Mouse (Mus musculus) liver, embryonic 14.5 days (tissue): ENCODE measurements at regions not wholly inside any gene's neighbourhood (a gene's known extent, or its start where the extent isn't known, plus 50 kb on each side); places are given as distances from the start of the nearest gene placed in this dataset.
A peak's percentile ranks its signal among the peaks of the same experiment; 100 is the strongest.

Experiments used
- ATAC-seq: fragments of 200-750 bp; cut with Nextera tagmentation; 2 replicates; pipeline ENCODE4 v1.8.0; 2017; ENCODE audit warnings: moderate number of reproducible peaks, mild to moderate bottlenecking, moderate library complexity; ENCODE audit not compliant: insufficient read depth
- DNase-seq, 3 experiments: peaks; one replicate each; pipeline ENCODE4 v3.0.0-alpha.2; 2012 to 2013; ENCODE audit warnings: low read depth in 3 of 3, low spot score in 3 of 3
- H3K27ac ChIP-seq: fragments of 300-500 bp; sonication (generic); 2 replicates; pipeline ENCODE4 v1.5.1; 2014; ENCODE audit warnings: moderate library complexity, mild to moderate bottlenecking, control low read depth, inconsistent platforms
- H3K27me3 ChIP-seq: fragments of 300-500 bp; sonication (generic); 2 replicates; pipeline ENCODE4 v1.6.1; 2014; ENCODE audit warnings: mild to moderate bottlenecking, low read length, moderate library complexity; ENCODE audit not compliant: control insufficient read depth, insufficient read depth
- H3K36me3 ChIP-seq: fragments of 300-500 bp; sonication (generic); replicated peaks from 2 replicates; pipeline ENCODE4 v1.6.1; 2014; ENCODE audit warnings: low read depth; ENCODE audit not compliant: control insufficient read depth, insufficient read depth
- H3K4me1 ChIP-seq, 2 experiments: fragments of 200-500 bp in 1 of 2; fragments of 300-500 bp in 1 of 2; sonication (generic) in 1 of 2; replicated peaks; 2 replicates each; pipeline ENCODE4 v1.6.1; 2012 to 2014; ENCODE audit warnings: antibody characterized with exemption in 1 of 2, inconsistent platforms in 1 of 2, low read length in 1 of 2; ENCODE audit not compliant: control insufficient read depth in 2 of 2, insufficient read depth in 2 of 2
- H3K4me2 ChIP-seq: fragments of 300-500 bp; sonication (generic); 2 replicates; pipeline ENCODE4 v1.6.1; 2014; ENCODE audit warnings: low read depth, mild to moderate bottlenecking, control low read depth, moderate library complexity
- H3K4me3 ChIP-seq, 2 experiments: fragments of 200-500 bp in 1 of 2; fragments of 300-500 bp in 1 of 2; sonication (generic) in 1 of 2; 2 replicates each; pipeline ENCODE4 v1.5.1; 2012 to 2014; ENCODE audit warnings: low read depth in 2 of 2, low read length in 2 of 2, mild to moderate bottlenecking in 2 of 2, control low read depth in 1 of 2, inconsistent platforms in 1 of 2, moderate library complexity in 1 of 2; ENCODE audit not compliant: insufficient read depth in 1 of 2
- H3K9ac ChIP-seq: fragments of 300-500 bp; sonication (generic); replicated peaks from 2 replicates; pipeline ENCODE4 v1.6.1; 2014; ENCODE audit warnings: mild to moderate bottlenecking, control low read depth, moderate library complexity
- H3K9me3 ChIP-seq: fragments of 300-500 bp; sonication (generic); 2 replicates; pipeline ENCODE4 v1.6.1; 2016; ENCODE audit warnings: low read length, mixed read lengths; ENCODE audit not compliant: control insufficient read depth
- CTCF ChIP-seq: IDR thresholded peaks from 2 replicates; pipeline ENCODE4 v1.5.1; 2016; ENCODE audit warnings: antibody characterized with exemption, low read depth, control low read depth
- EP300 ChIP-seq: IDR thresholded peaks from 2 replicates; pipeline ENCODE4 v1.6.1; 2016; ENCODE audit warnings: antibody characterized with exemption, low read depth
- WGBS: fragments of 180-500 bp; shearing (Covaris S2); extraction: QIAGEN DNeasy Blood & Tissue Kit; methylation state at CpG from one replicate; pipeline ENCODE4 v1.1.7; 2014; ENCODE audit not compliant: insufficient replicate concordance; 5-methylcytosine and 5-hydroxymethylcytosine counted together

GRCm38 (mm10) chr14:8952853-8953397 is 286.9 kb upstream of the 4930452B06Rik start:
- H3K27ac ChIP-seq: no peak overlapping the region
- no peak overlapping the region for H3K4me3 ChIP-seq
- no peak overlapping the region for H3K4me2 ChIP-seq
- no peak overlapping the region for H3K9ac ChIP-seq
- no peaks in the 10 kb centered on the region for H3K4me1 ChIP-seq
- no peaks in the 10 kb centered on the region for H3K36me3 ChIP-seq
- 48% methylated on average over 6 of the region's 6 CpGs for WGBS
- H3K9me3 ChIP-seq: no peaks in the 10 kb centered on the region
- no peak for DNase-seq
- TF ChIP-seq EP300 (no peak), CTCF (no peak)
- H3K27me3 ChIP-seq: no peaks in the 10 kb centered on the region
- ATAC-seq: no peak

GRCm38 (mm10) chr14:8948751-8949150 is 282.7 kb upstream of the 4930452B06Rik start:
- H3K4me2 ChIP-seq: no peak overlapping the region
- ATAC-seq (no peak), DNase-seq (no peak)
- no peak overlapping the region for H3K4me3 ChIP-seq
- no peaks in the 10 kb centered on the region for H3K9me3 ChIP-seq
- WGBS: 40% methylated on average over 2 of the region's 2 CpGs
- no peak overlapping the region for H3K9ac ChIP-seq
- H3K36me3 ChIP-seq: no peaks in the 10 kb centered on the region
- TF ChIP-seq CTCF (no peak), EP300 (no peak)
- H3K27me3 ChIP-seq: no peaks in the 10 kb centered on the region
- no peaks in the 10 kb centered on the region for H3K4me1 ChIP-seq
- H3K27ac ChIP-seq: no peak overlapping the region

- Histone ChIP-seq H3K27me3 (no peaks in the 10 kb centered on the region), H3K36me3 (no peaks in the 10 kb centered on the region), H3K9ac (no peak overlapping the region), H3K4me2 (no peak overlapping the region), H3K4me3 (no peak overlapping the region), H3K27ac (no peak overlapping the region), H3K4me1 (no peaks in the 10 kb centered on the region), H3K9me3 (no peaks in the 10 kb centered on the region)
- WGBS: 42% methylated on average over 5 of the region's 5 CpGs
- ATAC-seq (no peak), DNase-seq (no peak)
- TF ChIP-seq CTCF (no peak), EP300 (no peak)
These were observed 281.0 kb upstream of the 4930452B06Rik start for GRCm38 (mm10) chr14:8946851-8947625.

- TF ChIP-seq CTCF (peak; percentile 18; the same call in 1 of the 2 replicates), EP300 (no peak)
- Histone ChIP-seq H3K4me1 (no peaks in the 10 kb centered on the region), H3K4me2 (no peak overlapping the region), H3K36me3 (no peaks in the 10 kb centered on the region), H3K9me3 (no peaks in the 10 kb centered on the region), H3K9ac (no peak overlapping the region), H3K4me3 (no peak overlapping the region), H3K27ac (no peak overlapping the region), H3K27me3 (no peaks in the 10 kb centered on the region)
- DNase-seq: no peak
- 28% methylated on average over 5 of the region's 5 CpGs for WGBS
- no peak for ATAC-seq
These were observed 269.1 kb upstream of the 4930452B06Rik start for GRCm38 (mm10) chr14:8935121-8935520.
